28 mouse cellular contexts compared by ENCODE assay signal in genomic region chr16:94465900-94466299, GRCm38 (mm10).
A peak's percentile ranks its signal among the peaks of the same experiment; 100 is the strongest.
DNase-seq lines count a peak whose midpoint lies in the region; ATAC-seq and TF ChIP-seq lines count a peak whose summit lies in the region.
"Had no signal": no experiment of that assay in that cellular context is flagged by ENCODE, and none has a peak within 500 bp of the region (broad histone marks: within the 10 kb centered on the region; RNA-seq: fewer than 3 reads in every experiment).

No protein-coding gene starts in this region.

- H3K9ac ChIP-seq in midbrain, embryonic 11.5 days (ENCODE audit: low read length) = no peak overlapping the region
- no peak overlapping the region for H3K9ac ChIP-seq in midbrain, embryonic 13.5 days (replicated peaks)
- no peak overlapping the region for H3K9ac ChIP-seq in liver, postnatal 0 days (replicated peaks)
- H3K9ac ChIP-seq: embryonic facial prominence, embryonic 12.5 days; embryonic facial prominence, embryonic 15.5 days; forebrain, postnatal 0 days; heart, embryonic 12.5 days; heart, embryonic 15.5 days; hindbrain, embryonic 14.5 days had no signal

- no peaks in the 10 kb centered on the region for H3K27me3 ChIP-seq in midbrain, embryonic 11.5 days (ENCODE audit: control insufficient read depth, insufficient read depth, low read length)
- no peaks in the 10 kb centered on the region for H3K27me3 ChIP-seq in midbrain, embryonic 13.5 days
- no peaks in the 10 kb centered on the region for H3K27me3 ChIP-seq in liver, postnatal 0 days (ENCODE audit: insufficient read depth, low read length)
- H3K27me3 ChIP-seq: embryonic facial prominence, embryonic 12.5 days; embryonic facial prominence, embryonic 15.5 days; heart, embryonic 12.5 days; heart, embryonic 15.5 days had no signal

- 96% methylated on average over 4 of the region's 4 CpGs for WGBS in midbrain, embryonic 11.5 days
- 95% methylated on average over 4 of the region's 4 CpGs for WGBS in midbrain, embryonic 13.5 days
- 81% methylated on average over 4 of the region's 4 CpGs for WGBS in liver, postnatal 0 days (ENCODE audit: insufficient replicate concordance)

- TF ChIP-seq CTCF in liver, postnatal 0 days (IDR thresholded peaks at IDR 0.05; ENCODE audit: low read depth) = no peak

- no peak overlapping the region for H3K27ac ChIP-seq in midbrain, embryonic 11.5 days (ENCODE audit: low read depth, low read length)
- no peak overlapping the region for H3K27ac ChIP-seq in midbrain, embryonic 13.5 days
- H3K27ac ChIP-seq in liver, postnatal 0 days (ENCODE audit: low read depth) = no peak overlapping the region
- H3K27ac ChIP-seq: embryonic facial prominence, embryonic 12.5 days; embryonic facial prominence, embryonic 15.5 days; heart, adult 2 months; heart, embryonic 15.5 days; hindbrain, embryonic 14.5 days; hindbrain, postnatal 0 days had no signal

- H3K4me3 ChIP-seq in midbrain, embryonic 11.5 days (ENCODE audit: low read depth, low read length) = no peak overlapping the region
- H3K4me3 ChIP-seq in midbrain, embryonic 13.5 days (replicated peaks) = no peak overlapping the region
- no peak overlapping the region for H3K4me3 ChIP-seq in liver, postnatal 0 days (ENCODE audit: low read depth, low read length)
- H3K4me3 ChIP-seq: embryonic facial prominence, embryonic 12.5 days; embryonic facial prominence, embryonic 15.5 days; gastrocnemius, adult 2 months; heart, adult 2 months; heart, embryonic 12.5 days; heart, embryonic 15.5 days had no signal

- TF ChIP-seq EP300 in liver, postnatal 0 days (IDR thresholded peaks at IDR 0.05; ENCODE audit: low read depth) = no peak

- peak; percentile 60 for DNase-seq in heart, adult 11 months
- no peak for DNase-seq in heart, postnatal 36 days
- peak; percentile 71 for DNase-seq in midbrain, embryonic 11.5 days (ENCODE audit: low spot score, missing footprints)
- DNase-seq in ES-CJ7 (ENCODE audit: low read depth, low spot score) = peak; percentile 24
- DNase-seq in kidney, postnatal 14 days = no peak
- no peak for DNase-seq in liver, postnatal 0 days
- DNase-seq: adrenal gland, adult 2 months; adrenal gland, postnatal 14 days; cerebellum, adult 11 months; cerebellum, adult 2 months; cerebellum, adult 9-11 months; cerebellum, postnatal 25 days; forebrain, postnatal 0 days; gastrocnemius, adult 2 months; gastrocnemius, postnatal 25 days; heart, adult 2 months; heart, postnatal 10 days; heart, postnatal 4 days had no signal

- H3K36me3 ChIP-seq in midbrain, embryonic 11.5 days (ENCODE audit: control insufficient read depth, insufficient read depth, low read length) = peaks cover 48% of the 10 kb centered on the region
- H3K36me3 ChIP-seq in midbrain, embryonic 13.5 days = peaks cover 96% of the 10 kb centered on the region
- H3K36me3 ChIP-seq in liver, postnatal 0 days (replicated peaks; ENCODE audit: insufficient read depth, low read length) = peaks cover 39% of the 10 kb centered on the region

- H3K4me2 ChIP-seq in midbrain, embryonic 11.5 days = no peak overlapping the region
- no peak overlapping the region for H3K4me2 ChIP-seq in midbrain, embryonic 13.5 days (replicated peaks)
- H3K4me2 ChIP-seq in liver, postnatal 0 days (ENCODE audit: low read depth, low read length) = no peak overlapping the region
- H3K4me2 ChIP-seq: embryonic facial prominence, embryonic 12.5 days; embryonic facial prominence, embryonic 15.5 days; heart, embryonic 12.5 days; heart, embryonic 15.5 days; hindbrain, embryonic 14.5 days had no signal

- H3K9me3 ChIP-seq in midbrain, embryonic 11.5 days (ENCODE audit: control insufficient read depth, low read length) = no peaks in the 10 kb centered on the region
- no peaks in the 10 kb centered on the region for H3K9me3 ChIP-seq in midbrain, embryonic 13.5 days
- no peaks in the 10 kb centered on the region for H3K9me3 ChIP-seq in liver, postnatal 0 days (ENCODE audit: low read length)
- H3K9me3 ChIP-seq: embryonic facial prominence, embryonic 12.5 days; embryonic facial prominence, embryonic 15.5 days; heart, embryonic 15.5 days had no signal

- ATAC-seq in midbrain, embryonic 11.5 days (ENCODE audit: low FRiP score) = no peak
- ATAC-seq in midbrain, embryonic 13.5 days = no peak
- no peak for ATAC-seq in liver, postnatal 0 days
- ATAC-seq: CD4-positive, CD25-positive, alpha-beta regulatory T cell, adult 4 months; forebrain, embryonic 14.5 days; forebrain, postnatal 0 days; hindbrain, postnatal 0 days; inflammation-experienced regulatory T-cells, adult 6 months had no signal

- no peaks in the 10 kb centered on the region for H3K4me1 ChIP-seq in midbrain, embryonic 11.5 days (ENCODE audit: control insufficient read depth, insufficient read depth, low read length)
- no peaks in the 10 kb centered on the region for H3K4me1 ChIP-seq in midbrain, embryonic 13.5 days (replicated peaks)
- no peaks in the 10 kb centered on the region for H3K4me1 ChIP-seq in liver, postnatal 0 days (ENCODE audit: insufficient read depth)
- H3K4me1 ChIP-seq: embryonic facial prominence, embryonic 12.5 days; embryonic facial prominence, embryonic 15.5 days; heart, embryonic 12.5 days; heart, embryonic 15.5 days had no signal

- intact Hi-C loops in heart, postnatal 36 days (cut with DNase I) = no loop called here

Comparison
In these comparisons a context has a peak if more than half of its experiments do, and no peak if none do; other contexts are left out.
1. DNase-seq: peak in heart, adult 11 months (single experiment), midbrain, embryonic 11.5 days (single experiment) and ES-CJ7 (single experiment); none in heart, postnatal 36 days (0 of 2), kidney, postnatal 14 days (single experiment) and liver, postnatal 0 days (single experiment).